Mouse (Mus musculus): ENCODE data around the gene Kcnj12. TPM values are rescaled to one million over a fixed set of nuclear protein-coding genes. Genes with fewer than 3 reads are reported as not detected.

The Kcnj12 gene
- polyA plus RNA-seq (2015; fragmentation: Nextera tagmentation; extraction: Ambion mirVana) = 0.59 and 0.77 TPM in 2 replicates

GRCm38 (mm10) chr11:61022550-61023391 lies at the start of gene Kcnj12:
Gene Kcnj12 (plus strand): TSS chr11:61022564.
- peaks cover 21% of the 10 kb centered on the region; the same call in 1 of the 2 replicates for H3K27me3 ChIP-seq (ENCODE audit: control insufficient read depth, insufficient read depth, low read length)
- no peaks in the 10 kb centered on the region for H3K9me3 ChIP-seq (ENCODE audit: control insufficient read depth, low read length)
- no peaks in the 10 kb centered on the region; the same call in 1 of the 2 replicates for H3K4me1 ChIP-seq (replicated peaks; ENCODE audit: control insufficient read depth, insufficient read depth)
- no peak within 1 kb of the TSS for H3K9ac ChIP-seq (ENCODE audit: low read length)
- H3K4me2 ChIP-seq (replicated peaks; ENCODE audit: low read depth) = peak within 1 kb of the TSS; percentile 70
- H3K4me3 ChIP-seq (ENCODE audit: low read depth, low read length) = peak within 1 kb of the TSS; percentile 45
- no peak within 1 kb of the TSS for H3K27ac ChIP-seq (replicated peaks)
- ATAC-seq (ENCODE audit: low FRiP score, low TSS enrichment) = no peak
- 1% methylated on average over 52 of the region's 81 CpGs for WGBS
- H3K36me3 ChIP-seq (ENCODE audit: control insufficient read depth, insufficient read depth, low read length) = no peaks in the 10 kb centered on the region
- no peak for DNase-seq (ENCODE audit: low spot score)
- TF ChIP-seq EP300 (optimal IDR thresholded peaks at IDR 0.05) (no peak), CTCF (IDR thresholded peaks at IDR 0.05; ENCODE audit: low read depth) (no peak)

- no peak overlapping the region for H3K9ac ChIP-seq (ENCODE audit: low read length)
- H3K36me3 ChIP-seq (ENCODE audit: control insufficient read depth, insufficient read depth, low read length) = no peaks in the 10 kb centered on the region
- no peaks in the 10 kb centered on the region for H3K27me3 ChIP-seq (ENCODE audit: control insufficient read depth, insufficient read depth, low read length)
- H3K4me3 ChIP-seq (ENCODE audit: low read depth, low read length) = no peak overlapping the region
- no peaks in the 10 kb centered on the region for H3K4me1 ChIP-seq (replicated peaks; ENCODE audit: control insufficient read depth, insufficient read depth)
- no peaks in the 10 kb centered on the region for H3K9me3 ChIP-seq (ENCODE audit: control insufficient read depth, low read length)
- 64% methylated on average over 11 of the region's 11 CpGs for WGBS
- no peak for ATAC-seq (ENCODE audit: low FRiP score, low TSS enrichment)
- H3K27ac ChIP-seq (replicated peaks) = no peak overlapping the region
- no peak for TF ChIP-seq CTCF (IDR thresholded peaks at IDR 0.05; ENCODE audit: low read depth)
- DNase-seq (ENCODE audit: low spot score) = no peak
- no peak overlapping the region for H3K4me2 ChIP-seq (replicated peaks; ENCODE audit: low read depth)
These were observed 47.3 kb upstream of the Kcnj12 start for GRCm38 (mm10) chr11:60975097-60975496.

GRCm38 (mm10) chr11:60976234-60976633 lies 46.1 kb upstream of the Kcnj12 start:
- Histone ChIP-seq H3K4me2 (replicated peaks; ENCODE audit: low read depth) (no peak overlapping the region), H3K27me3 (ENCODE audit: control insufficient read depth, insufficient read depth, low read length) (no peaks in the 10 kb centered on the region), H3K9me3 (ENCODE audit: control insufficient read depth, low read length) (no peaks in the 10 kb centered on the region), H3K36me3 (ENCODE audit: control insufficient read depth, insufficient read depth, low read length) (no peaks in the 10 kb centered on the region), H3K4me1 (replicated peaks; ENCODE audit: control insufficient read depth, insufficient read depth) (no peaks in the 10 kb centered on the region), H3K27ac (replicated peaks) (no peak overlapping the region), H3K9ac (ENCODE audit: low read length) (no peak overlapping the region), H3K4me3 (ENCODE audit: low read depth, low read length) (no peak overlapping the region)
- no peak for DNase-seq (ENCODE audit: low spot score)
- TF ChIP-seq EP300 (optimal IDR thresholded peaks at IDR 0.05) (no peak), CTCF (IDR thresholded peaks at IDR 0.05; ENCODE audit: low read depth) (no peak)
- ATAC-seq (ENCODE audit: low FRiP score, low TSS enrichment) = no peak
- 83% methylated on average over 2 of the region's 2 CpGs for WGBS

GRCm38 (mm10) chr11:60976742-60977141 lies 45.6 kb upstream of the Kcnj12 start:
- ATAC-seq (ENCODE audit: low FRiP score, low TSS enrichment) = peak; percentile 86
- Histone ChIP-seq H3K9ac (ENCODE audit: low read length) (no peak overlapping the region), H3K27me3 (ENCODE audit: control insufficient read depth, insufficient read depth, low read length) (no peaks in the 10 kb centered on the region), H3K9me3 (ENCODE audit: control insufficient read depth, low read length) (no peaks in the 10 kb centered on the region), H3K4me1 (replicated peaks; ENCODE audit: control insufficient read depth, insufficient read depth) (no peaks in the 10 kb centered on the region), H3K27ac (replicated peaks) (0 out of 2 replicates have a peak overlapping the region, but pooled peaks have one; percentile 25), H3K36me3 (ENCODE audit: control insufficient read depth, insufficient read depth, low read length) (no peaks in the 10 kb centered on the region), H3K4me2 (replicated peaks; ENCODE audit: low read depth) (no peak overlapping the region), H3K4me3 (ENCODE audit: low read depth, low read length) (no peak overlapping the region)
- 27% methylated on average over 7 of the region's 8 CpGs for WGBS
- TF ChIP-seq EP300 (optimal IDR thresholded peaks at IDR 0.05) = no peak
- peak; percentile 56 for TF ChIP-seq CTCF (IDR thresholded peaks at IDR 0.05; ENCODE audit: low read depth)
- DNase-seq (ENCODE audit: low spot score) = peak; percentile 77

GRCm38 (mm10) chr11:60977153-60977552 lies 45.2 kb upstream of the Kcnj12 start:
- Histone ChIP-seq H3K9me3 (ENCODE audit: control insufficient read depth, low read length) (no peaks in the 10 kb centered on the region), H3K9ac (ENCODE audit: low read length) (no peak overlapping the region), H3K4me2 (replicated peaks; ENCODE audit: low read depth) (no peak overlapping the region), H3K27ac (replicated peaks) (0 out of 2 replicates have a peak overlapping the region, but pooled peaks have one; percentile 25), H3K4me3 (ENCODE audit: low read depth, low read length) (no peak overlapping the region), H3K36me3 (ENCODE audit: control insufficient read depth, insufficient read depth, low read length) (no peaks in the 10 kb centered on the region), H3K4me1 (replicated peaks; ENCODE audit: control insufficient read depth, insufficient read depth) (no peaks in the 10 kb centered on the region), H3K27me3 (ENCODE audit: control insufficient read depth, insufficient read depth, low read length) (no peaks in the 10 kb centered on the region)
- DNase-seq (ENCODE audit: low spot score) (peak; percentile 62), ATAC-seq (ENCODE audit: low FRiP score, low TSS enrichment) (peak; percentile 76)
- TF ChIP-seq EP300 (optimal IDR thresholded peaks at IDR 0.05) = no peak
- TF ChIP-seq CTCF (IDR thresholded peaks at IDR 0.05; ENCODE audit: low read depth) = no peak
- WGBS = 40% methylated on average over 3 of the region's 3 CpGs

GRCm38 (mm10) chr11:60978658-60979057 lies 43.7 kb upstream of the Kcnj12 start:
- H3K9me3 ChIP-seq (ENCODE audit: control insufficient read depth, low read length) = no peaks in the 10 kb centered on the region
- 69% methylated on average over 2 of the region's 2 CpGs for WGBS
- ATAC-seq (ENCODE audit: low FRiP score, low TSS enrichment) (no peak), DNase-seq (ENCODE audit: low spot score) (no peak)
- TF ChIP-seq EP300 (optimal IDR thresholded peaks at IDR 0.05) = no peak
- TF ChIP-seq CTCF (IDR thresholded peaks at IDR 0.05; ENCODE audit: low read depth) = no peak
- H3K27ac ChIP-seq (replicated peaks) = no peak overlapping the region
- no peak overlapping the region for H3K9ac ChIP-seq (ENCODE audit: low read length)
- H3K36me3 ChIP-seq (ENCODE audit: control insufficient read depth, insufficient read depth, low read length) = no peaks in the 10 kb centered on the region
- no peak overlapping the region for H3K4me3 ChIP-seq (ENCODE audit: low read depth, low read length)
- no peaks in the 10 kb centered on the region for H3K4me1 ChIP-seq (replicated peaks; ENCODE audit: control insufficient read depth, insufficient read depth)
- H3K4me2 ChIP-seq (replicated peaks; ENCODE audit: low read depth) = no peak overlapping the region
- H3K27me3 ChIP-seq (ENCODE audit: control insufficient read depth, insufficient read depth, low read length) = no peaks in the 10 kb centered on the region

Data from stomach, postnatal 0 days (tissue).